Mouse (Mus musculus) hindlimb bud, embryonic 11.5 days (tissue): ENCODE data around the gene Ppm1l.

Experiments used
- DNase-seq: peaks from one replicate; pipeline ENCODE4 v3.0.0-alpha.2; 2012; ENCODE audit warnings: low read depth, low spot score; ENCODE audit errors: extremely low spot score

Gene Ppm1l

GRCm38 (mm10) chr3:69489669-69490068 lies 173.0 kb downstream of the Ppm1l start:
- no peak for DNase-seq

DNA sequence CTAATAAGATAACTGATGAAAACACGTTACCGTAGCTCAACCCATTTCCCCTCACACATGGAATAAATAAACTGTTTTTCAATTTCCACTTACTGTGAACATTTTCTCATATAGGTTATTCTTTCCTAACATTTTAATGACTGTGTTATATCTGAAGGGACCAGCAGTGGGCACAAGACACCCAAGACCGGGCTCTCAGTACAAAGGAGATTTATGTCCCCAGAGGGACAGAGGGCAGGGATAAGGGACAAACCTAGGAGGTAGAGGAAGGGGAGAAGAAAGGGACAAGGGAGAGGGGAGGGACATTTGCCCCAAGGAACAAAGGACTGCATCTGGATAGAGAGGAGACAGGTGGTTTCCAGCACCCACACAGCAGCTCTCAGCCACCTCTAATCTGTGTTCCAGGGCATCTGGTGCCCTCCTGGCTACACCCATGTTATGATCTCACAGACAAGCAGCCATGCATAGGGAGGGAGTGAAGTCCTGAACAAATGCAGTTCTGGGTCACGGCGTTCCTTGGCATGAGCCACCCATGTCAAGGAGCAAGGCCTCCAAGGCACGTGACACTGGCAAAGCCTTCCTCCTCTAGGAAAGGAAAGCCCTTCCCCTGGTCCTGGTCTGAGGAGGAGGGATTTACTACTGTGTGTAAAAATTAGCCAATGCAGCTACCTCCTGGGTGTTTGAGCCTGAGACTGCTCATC lies 174.5 kb downstream of the Ppm1l start:
- no peak for DNase-seq

DNA sequence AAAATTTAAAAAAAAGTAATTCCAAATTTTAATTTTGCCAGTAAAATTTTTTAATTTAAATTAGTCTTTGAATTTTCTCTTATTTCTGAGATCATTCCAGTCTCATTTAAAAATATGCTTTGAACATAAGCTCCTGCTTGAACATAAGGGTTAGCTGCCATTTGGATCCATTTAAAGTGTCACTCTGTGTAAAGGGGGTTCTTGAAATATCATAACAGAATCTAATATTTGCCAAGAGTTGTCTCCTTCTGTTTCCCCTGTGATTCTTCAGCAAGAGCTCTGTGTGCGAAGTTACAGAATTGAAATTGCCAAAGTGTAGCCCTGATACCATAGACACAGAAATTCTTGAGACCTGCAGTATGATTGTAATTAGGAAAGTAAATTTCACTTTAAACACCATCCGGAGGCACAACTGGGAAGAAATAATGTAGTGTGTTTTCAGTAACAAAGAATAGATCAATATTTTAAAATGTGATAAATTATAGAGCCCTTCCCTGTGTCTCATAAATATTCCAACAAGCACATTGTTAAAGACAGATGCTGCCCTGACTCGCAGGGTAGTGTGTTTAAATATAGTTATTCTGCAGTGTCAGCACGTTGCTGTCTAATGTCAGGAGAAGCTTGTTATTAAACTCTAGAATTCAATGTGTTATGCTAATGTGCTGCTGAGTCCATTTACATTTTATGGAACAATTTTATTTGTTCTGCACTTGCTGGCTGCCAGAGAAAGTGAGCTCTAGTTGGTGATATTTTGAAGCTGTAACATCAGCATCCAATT lies 177.8 kb downstream of the Ppm1l start:
- DNase-seq, result no peak

- no peak for DNase-seq
Measured at GRCm38 (mm10) chr3:69497178-69497577, 180.5 kb downstream of the Ppm1l start.

DNA sequence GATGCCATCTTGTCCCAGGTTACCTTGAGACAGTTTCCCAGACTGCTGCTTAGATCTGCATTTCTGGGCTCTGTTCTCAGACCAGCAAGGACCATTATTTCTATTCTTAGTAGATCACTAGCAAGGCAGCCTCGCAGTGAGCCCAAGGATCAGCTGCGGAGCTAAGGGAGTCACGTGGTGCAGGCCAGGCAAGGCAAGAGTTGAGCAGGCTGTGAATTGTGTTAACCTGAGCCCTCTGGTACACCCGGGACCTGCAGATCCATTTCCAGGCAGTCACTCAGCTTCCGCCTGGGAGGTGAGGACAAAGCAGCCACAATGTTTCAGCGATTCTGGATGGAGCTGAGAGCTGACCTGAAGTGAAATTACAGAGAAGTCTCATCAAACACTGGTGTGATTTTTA lies 185.3 kb downstream of the Ppm1l start:
- DNase-seq, result no peak

DNA sequence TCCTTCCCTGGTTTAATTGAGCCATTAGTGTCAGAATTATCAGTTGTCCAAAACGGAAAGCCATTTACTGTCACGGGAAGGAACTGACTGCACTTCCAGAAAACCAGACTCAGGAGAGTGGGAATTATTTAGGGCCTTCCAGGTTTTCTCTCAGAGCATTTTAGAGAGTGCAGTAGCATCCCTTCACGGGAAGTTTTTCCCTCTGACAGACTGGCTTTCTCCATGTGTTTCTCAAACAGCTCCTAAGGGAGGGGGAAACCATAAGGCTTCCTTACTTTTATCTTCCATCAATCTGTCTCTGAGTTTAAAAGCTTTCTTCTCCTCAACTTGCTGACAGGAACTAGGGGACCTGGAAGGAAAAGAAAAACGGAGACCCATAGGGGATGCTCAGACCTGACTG lies 185.9 kb downstream of the Ppm1l start:
- no peak for DNase-seq

- DNase-seq, result no peak
Measured at GRCm38 (mm10) chr3:69505090-69505489, 188.4 kb downstream of the Ppm1l start.

DNA sequence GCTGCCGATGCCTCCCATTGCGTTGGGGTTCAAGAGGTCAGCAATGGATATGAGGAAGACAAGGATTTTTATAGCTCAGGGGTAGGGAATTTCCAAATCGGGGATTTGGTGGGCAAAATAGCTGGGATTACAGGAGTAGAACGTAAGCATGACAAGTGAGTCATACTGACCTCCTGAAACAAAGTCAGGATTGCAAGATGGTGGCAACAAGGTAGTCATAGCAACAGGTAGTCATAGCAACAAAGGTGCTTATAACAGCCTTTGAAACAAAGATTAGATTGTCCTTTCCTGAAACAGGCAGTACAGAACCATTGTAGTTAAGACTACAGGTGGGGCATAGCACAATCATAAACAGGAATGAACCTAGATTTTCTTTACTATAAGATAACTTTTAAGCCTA lies 189.7 kb downstream of the Ppm1l start:
- no peak for DNase-seq

- DNase-seq, result no peak
Measured at GRCm38 (mm10) chr3:69509411-69509952, 192.8 kb downstream of the Ppm1l start.

DNA sequence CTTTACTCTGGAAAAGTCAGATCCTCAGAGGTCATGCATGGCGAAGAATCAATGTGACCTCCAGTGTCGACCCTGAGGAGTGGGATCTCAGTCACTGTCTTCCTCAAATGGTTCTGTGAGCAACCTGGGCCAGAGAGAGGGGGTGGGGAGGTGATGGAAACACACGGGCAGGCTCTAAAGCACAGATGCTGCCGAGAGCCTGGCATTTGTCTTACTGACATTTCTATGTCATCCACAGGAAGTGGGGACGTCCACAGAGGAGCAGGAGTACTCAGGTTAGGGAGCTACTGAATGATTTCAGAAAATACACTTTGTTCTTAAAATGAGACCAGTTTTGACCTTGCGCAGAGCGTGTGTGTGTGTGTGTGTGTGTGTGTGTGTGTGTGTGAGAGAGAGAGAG lies 195.2 kb downstream of the Ppm1l start:
- no peak for DNase-seq

GRCm38 (mm10) chr3:69512402-69512801 lies 195.7 kb downstream of the Ppm1l start:
- no peak for DNase-seq

DNA sequence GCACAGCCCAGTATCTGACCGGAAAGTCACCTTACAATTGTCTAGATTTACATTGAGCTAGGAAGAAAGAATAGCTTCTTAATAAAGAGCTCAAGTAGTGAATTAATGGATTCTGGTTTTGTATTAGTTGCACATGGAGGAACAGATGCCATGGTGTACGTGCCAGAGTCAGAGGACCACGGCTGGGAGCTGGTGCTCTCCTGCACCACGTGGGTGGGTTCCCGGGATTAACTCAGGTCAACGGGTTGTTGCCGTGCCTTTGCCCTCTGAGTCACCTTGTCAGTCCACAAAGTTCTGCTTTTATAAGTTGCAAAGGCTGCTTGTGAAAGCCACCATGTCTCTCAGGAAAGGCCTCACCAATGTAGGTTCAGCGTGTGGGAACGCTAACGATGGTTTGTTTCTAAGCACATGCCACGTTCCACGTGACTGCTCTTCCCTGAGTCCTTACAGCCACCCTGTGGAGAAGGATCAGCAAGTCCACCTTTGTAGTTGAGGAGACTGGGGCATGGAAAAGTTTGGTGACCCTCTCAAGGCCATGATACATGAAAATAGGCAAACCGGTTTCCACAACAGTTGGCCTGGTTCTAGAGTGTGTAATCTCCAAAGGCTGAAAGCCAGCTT lies 199.2 kb downstream of the Ppm1l start:
- DNase-seq, result no peak

DNA sequence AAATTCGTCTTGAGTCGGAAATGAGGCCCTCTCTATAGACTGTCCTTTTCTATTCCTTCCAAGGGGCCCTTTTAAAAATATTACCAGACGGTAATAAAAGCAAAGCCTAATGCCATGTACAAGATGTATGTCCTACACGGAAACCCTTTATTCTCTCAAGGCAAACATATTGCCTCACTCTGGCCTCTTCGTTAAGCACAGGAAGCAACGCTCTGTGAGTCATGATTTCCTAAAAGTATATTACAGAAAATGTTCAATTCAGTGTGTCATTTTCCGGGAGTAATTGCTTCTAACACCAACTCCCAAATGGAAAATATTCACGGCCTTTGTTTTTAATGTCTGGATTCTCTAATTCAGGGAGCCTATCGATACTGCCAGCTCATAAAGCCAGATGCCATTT lies 202.5 kb downstream of the Ppm1l start:
- DNase-seq, result no peak

GRCm38 (mm10) chr3:69519789-69520558 lies 203.3 kb downstream of the Ppm1l start:
- no peak for DNase-seq

GRCm38 (mm10) chr3:69522270-69522669 lies 205.6 kb downstream of the Ppm1l start:
- no peak for DNase-seq

DNA sequence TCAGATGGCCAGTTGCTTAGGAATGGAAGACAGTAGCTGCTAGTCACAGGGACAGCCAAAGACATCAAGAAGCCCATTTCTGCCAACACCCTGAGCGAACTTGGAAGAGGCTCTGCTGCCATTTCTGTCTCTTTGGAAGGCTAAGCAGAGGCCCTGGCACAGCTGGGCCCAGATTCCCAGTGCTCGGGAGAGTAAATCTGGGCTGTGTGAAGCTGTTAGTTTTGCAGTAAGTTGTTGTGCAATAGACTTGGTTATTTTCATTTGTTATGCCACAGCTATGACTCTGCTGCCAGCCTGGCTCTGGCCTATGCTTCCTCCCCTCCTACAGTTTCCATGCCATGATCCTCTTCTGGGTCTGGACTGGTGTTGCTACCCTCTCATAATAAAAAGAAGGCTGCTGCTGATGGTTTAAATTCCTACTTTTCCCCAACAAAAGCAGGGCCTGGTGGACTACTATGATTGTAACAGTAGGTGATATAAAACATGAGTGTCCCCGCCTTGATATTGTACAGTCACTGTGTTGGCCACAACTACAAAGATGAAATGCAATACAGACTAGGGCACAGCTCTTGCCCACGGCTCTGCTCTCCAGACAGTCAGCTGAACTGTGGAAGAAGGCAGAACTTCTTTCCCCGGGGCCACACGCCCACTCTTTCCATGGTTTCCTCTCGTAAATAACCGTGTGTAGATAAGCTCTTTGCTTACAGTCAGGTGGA lies 207.9 kb downstream of the Ppm1l start:
- no peak for DNase-seq

GRCm38 (mm10) chr3:69525072-69525529 lies 208.4 kb downstream of the Ppm1l start:
- no peak for DNase-seq

GRCm38 (mm10) chr3:69527384-69527783 lies 210.7 kb downstream of the Ppm1l start:
- DNase-seq, result no peak

DNA sequence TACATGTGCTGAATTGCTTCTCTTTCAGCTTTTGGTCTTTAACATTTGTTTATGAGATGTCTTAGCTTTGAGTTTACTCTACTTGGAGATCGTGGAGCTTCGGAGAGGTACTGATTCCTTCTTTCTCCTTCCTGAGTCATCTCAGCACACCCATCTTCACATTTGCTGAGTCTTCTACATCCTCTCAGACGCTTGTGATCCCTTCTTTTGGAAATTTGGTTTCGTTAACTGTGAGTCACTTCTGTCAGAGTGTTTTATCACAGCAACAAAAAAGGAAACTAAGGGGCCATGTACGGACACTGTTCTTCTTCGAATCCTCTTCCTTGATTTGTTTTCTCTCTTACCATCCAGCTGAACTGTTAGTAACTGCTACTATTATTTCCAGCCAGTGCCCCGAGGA lies 212.9 kb downstream of the Ppm1l start:
- DNase-seq, result no peak

GRCm38 (mm10) chr3:69531511-69531910 lies 214.8 kb downstream of the Ppm1l start:
- no peak for DNase-seq
